Mouse (Mus musculus): ENCODE results near the gene H2-DMb2. TPM values are rescaled to one million over a fixed set of nuclear protein-coding genes. Genes with fewer than 3 reads are reported as not detected.
"Not testable (repeated sequence)": the region's sequence is repeated elsewhere in the genome, so short reads cannot be mapped to it uniquely, and the experiment has no call there.

Gene H2-DMb2
- polyA plus RNA-seq, 1 experiment from 2014 or later: 0.53 TPM

DNA sequence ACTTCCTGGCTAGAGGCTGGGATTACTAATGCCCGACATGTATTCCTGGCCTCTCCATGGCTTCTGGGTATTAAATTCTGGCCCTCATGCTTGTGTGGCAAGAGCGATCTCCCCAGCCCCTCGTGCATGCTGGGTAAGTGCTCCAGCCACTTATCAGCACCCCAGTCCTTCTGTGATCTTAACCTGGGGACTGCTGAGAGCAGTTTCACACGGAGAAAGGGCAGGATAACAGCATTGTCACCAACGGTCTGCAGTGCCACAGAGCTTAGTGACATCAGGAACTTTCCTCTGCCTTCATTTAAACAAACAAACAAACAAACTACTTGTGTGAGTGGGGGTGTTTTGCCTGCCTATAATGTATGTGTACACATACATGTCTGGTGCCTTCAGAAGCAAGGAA is 2.9 kb upstream of the H2-DMb2 start:
- Histone ChIP-seq H3K4me3 (ENCODE audit: low read depth, low read length) (no peak overlapping the region), H3K27ac (replicated peaks) (no peak overlapping the region), H3K36me3 (ENCODE audit: control insufficient read depth, insufficient read depth, low read length) (no peaks in the 10 kb centered on the region), H3K4me1 (replicated peaks; ENCODE audit: control insufficient read depth, insufficient read depth) (peaks cover 2% of the 10 kb centered on the region; the same call in 1 of the 2 replicates), H3K4me2 (replicated peaks; ENCODE audit: low read depth) (no peak overlapping the region), H3K27me3 (ENCODE audit: control insufficient read depth, insufficient read depth, low read length) (no peaks in the 10 kb centered on the region; the same call in 1 of the 2 replicates), H3K9ac (ENCODE audit: low read length) (no peak overlapping the region), H3K9me3 (ENCODE audit: control insufficient read depth, low read length) (no peaks in the 10 kb centered on the region)
- 12% methylated on average over 5 of the region's 5 CpGs for WGBS
- DNase-seq (ENCODE audit: low spot score) (no peak), ATAC-seq (ENCODE audit: low FRiP score, low TSS enrichment) (no peak)
- no peak for TF ChIP-seq EP300 (optimal IDR thresholded peaks at IDR 0.05)

DNA sequence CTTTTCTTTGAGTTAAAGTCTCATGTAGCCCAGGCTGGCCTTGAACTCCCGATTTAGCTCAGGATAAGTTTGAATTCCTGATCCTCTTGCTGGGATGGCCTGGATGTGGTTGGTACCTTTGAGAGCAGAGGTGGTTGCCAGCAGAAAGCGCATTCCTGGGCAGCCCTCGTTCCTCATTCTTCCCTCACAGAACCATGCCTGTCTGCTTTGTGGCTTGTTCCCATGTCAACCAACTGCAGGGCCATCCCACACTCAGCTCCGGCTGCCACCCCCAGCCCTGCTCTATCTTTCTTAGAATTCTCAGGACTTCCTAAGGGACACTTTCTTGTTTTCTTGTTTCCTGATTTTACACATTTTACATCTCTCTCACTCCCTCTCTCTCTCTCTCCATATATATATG is 1.7 kb upstream of the H2-DMb2 start:
- no peaks in the 10 kb centered on the region for H3K9me3 ChIP-seq (ENCODE audit: control insufficient read depth, low read length)
- DNase-seq (ENCODE audit: low spot score) (no peak), ATAC-seq (ENCODE audit: low FRiP score, low TSS enrichment) (no peak)
- H3K36me3 ChIP-seq (ENCODE audit: control insufficient read depth, insufficient read depth, low read length): no peaks in the 10 kb centered on the region
- H3K4me3 ChIP-seq (ENCODE audit: low read depth, low read length): no peak overlapping the region
- H3K4me2 ChIP-seq (replicated peaks; ENCODE audit: low read depth): no peak overlapping the region
- 55% methylated on average over 4 of the region's 4 CpGs for WGBS
- no peaks in the 10 kb centered on the region for H3K4me1 ChIP-seq (replicated peaks; ENCODE audit: control insufficient read depth, insufficient read depth)
- H3K9ac ChIP-seq (ENCODE audit: low read length): no peak overlapping the region
- TF ChIP-seq CTCF (IDR thresholded peaks at IDR 0.05; ENCODE audit: low read depth) (no peak), EP300 (optimal IDR thresholded peaks at IDR 0.05) (no peak)
- H3K27me3 ChIP-seq (ENCODE audit: control insufficient read depth, insufficient read depth, low read length): no peaks in the 10 kb centered on the region; the same call in 1 of the 2 replicates
- H3K27ac ChIP-seq (replicated peaks): no peak overlapping the region

- no peak overlapping the region for H3K9ac ChIP-seq (ENCODE audit: low read length)
- no peaks in the 10 kb centered on the region for H3K4me1 ChIP-seq (replicated peaks; ENCODE audit: control insufficient read depth, insufficient read depth)
- WGBS: 73% methylated on average over 7 of the region's 7 CpGs
- H3K4me2 ChIP-seq (replicated peaks; ENCODE audit: low read depth): no peak overlapping the region
- no peaks in the 10 kb centered on the region for H3K36me3 ChIP-seq (ENCODE audit: control insufficient read depth, insufficient read depth, low read length)
- H3K9me3 ChIP-seq (ENCODE audit: control insufficient read depth, low read length): no peaks in the 10 kb centered on the region
- peak overlapping the region; percentile 24; the same call in 1 of the 2 replicates for H3K27ac ChIP-seq (replicated peaks)
- no peak for ATAC-seq (ENCODE audit: low FRiP score, low TSS enrichment)
- no peaks in the 10 kb centered on the region; the same call in 1 of the 2 replicates for H3K27me3 ChIP-seq (ENCODE audit: control insufficient read depth, insufficient read depth, low read length)
- DNase-seq (ENCODE audit: low spot score): no peak
- TF ChIP-seq EP300 (optimal IDR thresholded peaks at IDR 0.05) (no peak), CTCF (IDR thresholded peaks at IDR 0.05; ENCODE audit: low read depth) (no peak)
- no peak overlapping the region for H3K4me3 ChIP-seq (ENCODE audit: low read depth, low read length)
Observed at GRCm38 (mm10) chr17:34142456-34143010, 574 bp upstream of the H2-DMb2 start.

DNA sequence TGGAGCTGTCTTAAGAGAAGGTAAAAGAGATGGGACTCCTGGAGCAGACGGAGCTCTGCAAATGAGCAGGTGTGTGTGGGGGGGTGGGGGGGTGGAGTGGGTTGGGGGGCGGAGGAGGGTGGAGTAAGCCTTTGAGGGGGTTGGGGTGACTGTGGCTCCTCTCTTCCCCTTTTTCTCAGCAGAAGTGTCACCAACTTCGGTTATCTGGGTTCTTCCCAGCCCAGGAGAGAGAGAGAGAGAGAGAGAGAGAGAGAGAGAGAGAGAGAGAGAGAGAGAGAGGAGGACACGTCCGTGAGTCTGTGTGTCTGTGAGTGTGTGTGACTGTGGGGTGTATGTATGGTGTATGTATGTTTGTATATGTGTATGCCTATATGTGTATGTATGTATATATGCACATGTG is 354 bp downstream of the H2-DMb2 start:
- WGBS: 58% methylated on average over 5 of the region's 5 CpGs
- Histone ChIP-seq H3K9me3 (ENCODE audit: control insufficient read depth, low read length) (no peaks in the 10 kb centered on the region), H3K4me3 (ENCODE audit: low read depth, low read length) (no peak overlapping the region), H3K9ac (ENCODE audit: low read length) (no peak overlapping the region), H3K4me1 (replicated peaks; ENCODE audit: control insufficient read depth, insufficient read depth) (no peaks in the 10 kb centered on the region), H3K36me3 (ENCODE audit: control insufficient read depth, insufficient read depth, low read length) (no peaks in the 10 kb centered on the region), H3K4me2 (replicated peaks; ENCODE audit: low read depth) (no peak overlapping the region), H3K27ac (replicated peaks) (no peak overlapping the region), H3K27me3 (ENCODE audit: control insufficient read depth, insufficient read depth, low read length) (no peaks in the 10 kb centered on the region; the same call in 1 of the 2 replicates)
- DNase-seq (ENCODE audit: low spot score) (no peak), ATAC-seq (ENCODE audit: low FRiP score, low TSS enrichment) (no peak)
- TF ChIP-seq EP300 (optimal IDR thresholded peaks at IDR 0.05): no peak
- no peak for TF ChIP-seq CTCF (IDR thresholded peaks at IDR 0.05; ENCODE audit: low read depth)

DNA sequence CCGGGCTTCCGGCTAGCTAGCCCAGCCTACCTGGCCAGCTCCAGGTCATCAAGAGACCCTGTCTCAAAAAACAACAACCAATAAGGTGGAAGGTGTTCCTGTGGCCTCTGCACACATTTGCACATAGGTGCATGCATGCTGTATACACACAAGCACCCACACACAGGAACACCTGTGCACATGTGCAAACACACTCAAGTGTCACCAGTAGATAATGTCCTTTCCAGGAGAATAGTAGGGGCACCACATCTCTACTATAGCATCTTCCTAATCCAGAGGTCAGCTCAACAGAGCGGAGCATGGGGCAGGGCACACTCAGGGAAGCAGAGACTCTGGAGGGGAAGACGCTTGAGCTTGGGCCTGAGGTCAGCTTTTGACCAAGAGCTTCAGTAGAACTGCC is 1.1 kb downstream of the H2-DMb2 start:
- not testable (repeated sequence) for DNase-seq (ENCODE audit: low spot score); H3K27me3 ChIP-seq (ENCODE audit: control insufficient read depth, insufficient read depth, low read length); ATAC-seq (ENCODE audit: low FRiP score, low TSS enrichment); H3K9ac ChIP-seq (ENCODE audit: low read length); H3K4me1 ChIP-seq (replicated peaks; ENCODE audit: control insufficient read depth, insufficient read depth); H3K4me2 ChIP-seq (replicated peaks; ENCODE audit: low read depth); H3K4me3 ChIP-seq (ENCODE audit: low read depth, low read length); H3K36me3 ChIP-seq (ENCODE audit: control insufficient read depth, insufficient read depth, low read length); H3K27ac ChIP-seq (replicated peaks); H3K9me3 ChIP-seq (ENCODE audit: control insufficient read depth, low read length)
- WGBS: 88% methylated on average over 4 of the region's 4 CpGs

DNA sequence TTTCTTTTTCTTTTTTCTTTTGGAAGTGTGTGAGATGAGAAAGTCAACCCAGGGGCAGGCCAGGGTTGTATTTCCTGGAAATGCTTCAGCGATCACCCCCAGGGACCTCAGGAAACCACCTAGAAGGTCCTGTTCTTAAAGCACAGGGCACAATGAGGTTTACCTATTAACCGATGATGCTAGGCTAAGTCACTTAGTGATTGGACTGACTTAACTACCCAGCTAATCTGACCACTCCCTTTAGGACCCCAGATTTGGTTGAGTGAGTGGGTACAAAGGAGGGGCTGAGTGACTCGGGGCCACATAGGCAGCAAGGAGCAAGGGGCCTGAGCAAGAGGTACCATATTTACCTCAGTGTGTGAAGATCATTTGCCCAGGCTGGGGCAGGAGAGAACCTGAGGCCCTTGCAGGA is 1.9 kb downstream of the H2-DMb2 start:
- no peak overlapping the region for H3K9ac ChIP-seq (ENCODE audit: low read length)
- H3K27me3 ChIP-seq (ENCODE audit: control insufficient read depth, insufficient read depth, low read length): no peaks in the 10 kb centered on the region; the same call in 1 of the 2 replicates
- H3K36me3 ChIP-seq (ENCODE audit: control insufficient read depth, insufficient read depth, low read length): no peaks in the 10 kb centered on the region
- H3K4me2 ChIP-seq (replicated peaks; ENCODE audit: low read depth): no peak overlapping the region
- H3K27ac ChIP-seq (replicated peaks): no peak overlapping the region
- 65% methylated on average over 3 of the region's 3 CpGs for WGBS
- TF ChIP-seq EP300 (optimal IDR thresholded peaks at IDR 0.05): no peak
- H3K4me1 ChIP-seq (replicated peaks; ENCODE audit: control insufficient read depth, insufficient read depth): no peaks in the 10 kb centered on the region
- DNase-seq (ENCODE audit: low spot score): no peak
- no peaks in the 10 kb centered on the region for H3K9me3 ChIP-seq (ENCODE audit: control insufficient read depth, low read length)
- no peak overlapping the region for H3K4me3 ChIP-seq (ENCODE audit: low read depth, low read length)
- ATAC-seq (ENCODE audit: low FRiP score, low TSS enrichment): 0 out of 2 replicates have a peak, but pooled peaks have one; percentile 18
